Mouse (Mus musculus): ENCODE data around the gene Slc30a7. TPM values are rescaled to one million over a fixed set of nuclear protein-coding genes. Genes with fewer than 3 reads are reported as not detected.

Gene Slc30a7
- total and polyA plus RNA-seq, 3 experiments, result 8.1 to 19.1 TPM; not detected in 1

DNA sequence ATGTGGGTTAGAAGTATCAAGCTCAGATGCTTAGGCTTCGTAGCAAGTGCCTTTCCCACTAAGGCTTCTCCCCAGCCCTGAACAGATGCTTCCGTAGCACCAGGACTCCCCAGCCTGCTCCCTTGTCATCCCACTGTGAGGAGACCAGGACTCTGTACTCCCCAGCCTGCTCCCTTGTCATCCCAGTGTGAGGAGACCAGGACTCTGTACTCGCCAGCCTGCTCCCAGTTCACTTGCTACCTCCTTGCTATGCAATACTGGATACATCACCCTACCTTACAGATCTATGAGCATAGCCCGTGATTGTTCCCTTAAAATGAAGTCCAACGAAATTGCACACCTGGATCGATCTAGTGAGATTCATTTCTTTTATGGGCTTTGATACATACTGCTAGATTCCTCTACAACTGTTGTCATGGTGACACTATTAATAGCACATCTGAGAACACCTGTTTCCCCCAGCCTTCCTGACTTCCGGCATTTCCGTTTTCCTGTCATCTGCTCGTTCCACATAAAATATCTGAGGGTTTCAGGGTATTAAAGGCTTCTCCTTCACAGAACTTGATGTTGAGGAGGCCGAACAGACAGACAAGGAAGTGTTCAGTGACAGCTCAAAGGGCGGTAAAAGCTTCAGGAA lies 23.1 kb upstream of the Slc30a7 start:
- H3K4me1 ChIP-seq (ENCODE audit: control insufficient read depth in 1 of 2, insufficient read depth in 2 of 2, low read length in 2 of 2), result no peaks in the 10 kb centered on the region
- no peak overlapping the region for H3K9ac ChIP-seq (ENCODE audit: control insufficient read depth, low read depth, low read length, poor library complexity, severe bottlenecking)
- H3K36me3 ChIP-seq (ENCODE audit: control insufficient read depth in 1 of 2, insufficient read depth in 2 of 2, low read length in 2 of 2), result no peaks in the 10 kb centered on the region
- DNase-seq (ENCODE audit: low read depth, low spot score), result no peak
- H3K27ac ChIP-seq (ENCODE audit: control insufficient read depth, low read depth, low read length), result no peak overlapping the region
- TF ChIP-seq CTCF (IDR thresholded peaks at IDR 0.05 in 2 of 3, conservative IDR thresholded peaks at IDR 0.05 in 1 of 3; ENCODE audit: control insufficient read depth in 1 of 3, insufficient read depth in 1 of 3, low read depth in 2 of 3, low read length in 3 of 3, poor library complexity in 1 of 3, severe bottlenecking in 1 of 3), result no peak
- no peak for TF ChIP-seq NELFE (IDR thresholded peaks at IDR 0.05; ENCODE audit: low read depth, low read length)
- TF ChIP-seq MAX (IDR thresholded peaks at IDR 0.05; ENCODE audit: low read length), result no peak
- TF ChIP-seq POLR2AphosphoS5 (IDR thresholded peaks at IDR 0.05; ENCODE audit: borderline replicate concordance, low read depth, low read length), result no peak
- no peak for TF ChIP-seq BHLHE40 (IDR thresholded peaks at IDR 0.05; ENCODE audit: borderline replicate concordance, low read depth, low read length)
- no peak for TF ChIP-seq ZNF384 (IDR thresholded peaks at IDR 0.05; ENCODE audit: low read depth, low read length)
- no peak for TF ChIP-seq MAZ (IDR thresholded peaks at IDR 0.05; ENCODE audit: low read depth, low read length)
- TF ChIP-seq MEF2A (IDR thresholded peaks at IDR 0.05; ENCODE audit: extremely low read depth, insufficient replicate concordance, low read depth, low read length, poor library complexity, severe bottlenecking), result no peak
- no peak for TF ChIP-seq POLR2AphosphoS2 (IDR thresholded peaks at IDR 0.05; ENCODE audit: low read length)
- no peak for TF ChIP-seq KAT2A (conservative IDR thresholded peaks at IDR 0.05; ENCODE audit: low read depth, low read length)
- TF ChIP-seq SIN3A (IDR thresholded peaks at IDR 0.05; ENCODE audit: low read length), result no peak
- no peak for TF ChIP-seq MYC (IDR thresholded peaks at IDR 0.05; ENCODE audit: low read depth, low read length)
- no peak for TF ChIP-seq JUND (IDR thresholded peaks at IDR 0.05; ENCODE audit: low read depth, low read length)
- no peak for TF ChIP-seq TCF12 (IDR thresholded peaks at IDR 0.05; ENCODE audit: low read depth, low read length)
- no peak overlapping the region for H3K4me3 ChIP-seq (ENCODE audit: control insufficient read depth in 1 of 2, insufficient read depth in 1 of 2, low read depth in 2 of 2, low read length in 2 of 2)
- H3K9me3 ChIP-seq (replicated peaks; ENCODE audit: insufficient read depth, low read length), result no peaks in the 10 kb centered on the region
- no peaks in the 10 kb centered on the region for H3K79me2 ChIP-seq (ENCODE audit: control insufficient read depth, insufficient read depth, low read length, poor library complexity)
- H3K27me3 ChIP-seq (ENCODE audit: control insufficient read depth in 1 of 2, insufficient read depth in 2 of 2, low read length in 2 of 2), result no peaks in the 10 kb centered on the region

DNA sequence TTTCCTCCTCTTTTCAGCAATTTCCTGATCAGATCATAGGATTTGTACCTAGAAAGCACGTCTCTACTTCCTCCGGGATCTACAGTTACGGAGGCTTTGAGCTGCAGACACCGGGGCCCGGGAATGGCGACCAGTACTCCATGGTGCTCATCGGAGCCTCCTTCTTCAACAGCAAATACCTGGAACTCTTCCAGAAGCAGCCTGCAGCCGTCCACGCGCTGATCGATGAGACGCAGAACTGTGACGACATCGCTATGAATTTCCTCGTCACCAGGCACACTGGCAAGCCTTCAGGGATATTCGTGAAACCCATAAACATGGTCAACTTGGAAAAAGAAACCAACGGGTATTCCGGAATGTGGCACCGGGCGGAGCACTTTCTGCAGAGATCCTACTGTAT lies 19.8 kb upstream of the Slc30a7 start:
- no peak for TF ChIP-seq UBTF (IDR thresholded peaks at IDR 0.05; ENCODE audit: borderline replicate concordance, insufficient read depth, low read depth, low read length)
- no peak overlapping the region for H3K9ac ChIP-seq (ENCODE audit: control insufficient read depth, low read depth, low read length, poor library complexity, severe bottlenecking)
- no peaks in the 10 kb centered on the region for H3K27me3 ChIP-seq (ENCODE audit: control insufficient read depth in 1 of 2, insufficient read depth in 2 of 2, low read length in 2 of 2)
- H3K79me2 ChIP-seq (ENCODE audit: control insufficient read depth, insufficient read depth, low read length, poor library complexity), result no peaks in the 10 kb centered on the region
- H3K36me3 ChIP-seq (ENCODE audit: control insufficient read depth in 1 of 2, insufficient read depth in 2 of 2, low read length in 2 of 2), result no peaks in the 10 kb centered on the region
- H3K27ac ChIP-seq (ENCODE audit: control insufficient read depth, low read depth, low read length), result no peak overlapping the region
- H3K4me3 ChIP-seq (ENCODE audit: control insufficient read depth in 1 of 2, insufficient read depth in 1 of 2, low read depth in 2 of 2, low read length in 2 of 2), result no peak overlapping the region
- H3K9me3 ChIP-seq (replicated peaks; ENCODE audit: insufficient read depth, low read length), result no peaks in the 10 kb centered on the region
- H3K4me1 ChIP-seq (ENCODE audit: control insufficient read depth in 1 of 2, insufficient read depth in 2 of 2, low read length in 2 of 2), result no peaks in the 10 kb centered on the region
- DNase-seq (ENCODE audit: low read depth, low spot score), result no peak

All from MEL (cell line).